ENCODE assay signal across 8 mouse cellular contexts in genomic region chr4:154897676-154898465, GRCm38 (mm10). TPM values are rescaled to one million over a fixed set of nuclear protein-coding genes. Genes with fewer than 3 reads are reported as not detected.
DNase-seq lines count a peak whose midpoint lies in the region; ATAC-seq lines count a peak whose summit lies in the region.

No protein-coding gene starts in this region.

- H3K4me1 ChIP-seq in heart, embryonic 10.5 days: peaks cover 13% of the 10 kb centered on the region
- peaks cover 11% of the 10 kb centered on the region for H3K4me1 ChIP-seq in limb, embryonic 11.5 days (ENCODE audit: control insufficient read depth, insufficient read depth, low read length)
- H3K4me1 ChIP-seq in stomach, embryonic 14.5 days (ENCODE audit: control insufficient read depth, insufficient read depth, low read length): peaks cover 12% of the 10 kb centered on the region; the same call in 1 of the 2 replicates

- peak overlapping the region; percentile 59 for H3K9ac ChIP-seq in limb, embryonic 11.5 days (ENCODE audit: low read length)
- H3K9ac ChIP-seq in stomach, embryonic 14.5 days (replicated peaks; ENCODE audit: low read depth, low read length): peak overlapping the region; percentile 32; the same call in 1 of the 2 replicates

- 70% methylated on average over 6 of the region's 6 CpGs for WGBS in heart, embryonic 10.5 days
- 71% methylated on average over 6 of the region's 6 CpGs for WGBS in limb, embryonic 11.5 days
- WGBS in stomach, embryonic 14.5 days: 57% methylated on average over 6 of the region's 6 CpGs

- H3K27me3 ChIP-seq in heart, embryonic 10.5 days (ENCODE audit: insufficient read depth, poor library complexity, severe bottlenecking): peaks cover 57% of the 10 kb centered on the region
- H3K27me3 ChIP-seq in limb, embryonic 11.5 days (ENCODE audit: control insufficient read depth, insufficient read depth, low read length): no peaks in the 10 kb centered on the region
- no peaks in the 10 kb centered on the region for H3K27me3 ChIP-seq in stomach, embryonic 14.5 days (ENCODE audit: control insufficient read depth, insufficient read depth, low read length)

- H3K27ac ChIP-seq in heart, embryonic 10.5 days: peak overlapping the region; percentile 80; the same call in 1 of the 2 replicates
- no peak overlapping the region for H3K27ac ChIP-seq in limb, embryonic 11.5 days (replicated peaks; ENCODE audit: low read depth, low read length)
- H3K27ac ChIP-seq in stomach, embryonic 14.5 days (ENCODE audit: low read length): no peak overlapping the region

- H3K9me3 ChIP-seq in heart, embryonic 10.5 days: no peaks in the 10 kb centered on the region
- H3K9me3 ChIP-seq in limb, embryonic 11.5 days (ENCODE audit: control insufficient read depth, low read length): no peaks in the 10 kb centered on the region
- no peaks in the 10 kb centered on the region for H3K9me3 ChIP-seq in stomach, embryonic 14.5 days (ENCODE audit: control insufficient read depth, low read depth, low read length)

- no peak for ATAC-seq in limb, embryonic 11.5 days (ENCODE audit: insufficient number of reproducible peaks, low FRiP score, low TSS enrichment, low read depth)
- ATAC-seq in stomach, embryonic 14.5 days (ENCODE audit: insufficient number of reproducible peaks, insufficient read depth, low FRiP score, low read depth): no peak
- ATAC-seq in megakaryocyte progenitor cell, adult 5-6 weeks (replicated peaks; ENCODE audit: poor library complexity): no peak

- DNase-seq in gastrocnemius, adult 18-20 months (ENCODE audit: low spot score): peak; percentile 79
- no peak for DNase-seq in gastrocnemius, postnatal 4 days (ENCODE audit: low spot score in 2 of 2)
- peak; percentile 55 for DNase-seq in cerebellum, adult 9-10 months
- DNase-seq in heart, embryonic 10.5 days (ENCODE audit: low spot score): no peak
- DNase-seq in limb, embryonic 11.5 days (ENCODE audit: low spot score): no peak
- DNase-seq in embryo, embryonic 9.5 days (ENCODE audit: extremely low spot score): no peak

- H3K4me2 ChIP-seq in limb, embryonic 11.5 days (ENCODE audit: low read depth, severe bottlenecking): peak overlapping the region; percentile 80
- peak overlapping the region; percentile 97 for H3K4me2 ChIP-seq in stomach, embryonic 14.5 days (replicated peaks; ENCODE audit: low read depth, low read length)

- peak overlapping the region; percentile 66 for H3K4me3 ChIP-seq in heart, embryonic 10.5 days
- H3K4me3 ChIP-seq in limb, embryonic 11.5 days (ENCODE audit: low read depth, low read length): peak overlapping the region; percentile 49
- H3K4me3 ChIP-seq in stomach, embryonic 14.5 days (ENCODE audit: low read depth, low read length): peak overlapping the region; percentile 50

- no peaks in the 10 kb centered on the region for H3K36me3 ChIP-seq in heart, embryonic 10.5 days
- H3K36me3 ChIP-seq in limb, embryonic 11.5 days (ENCODE audit: control insufficient read depth, insufficient read depth, low read length): no peaks in the 10 kb centered on the region
- H3K36me3 ChIP-seq in stomach, embryonic 14.5 days (ENCODE audit: control insufficient read depth, insufficient read depth, low read length): no peaks in the 10 kb centered on the region

RNA-seq across cellular contexts. Expression of gene Fam213b, which starts 1.1 kb away (rescaled TPM):
- 10 to 100 TPM; 69.5 to 73.0 TPM for total RNA-seq in gastrocnemius, adult 18-20 months (2021)
- 100 to 1,000 TPM; 100 to 112 TPM for total RNA-seq in gastrocnemius, postnatal 4 days (2021)
- 24.6 and 32.3 TPM in 2 replicates for polyA plus RNA-seq in heart, embryonic 10.5 days (2016; fragmentation: Nextera tagmentation; extraction: Ambion mirVana)
- 37.4 and 41.9 TPM in 2 replicates for polyA plus RNA-seq in limb, embryonic 11.5 days (2014; fragmentation: Nextera tagmentation; extraction: Ambion mirVana)
- polyA plus RNA-seq in stomach, embryonic 14.5 days (2014; fragmentation: Nextera tagmentation; extraction: Ambion mirVana): 40.1 and 42.5 TPM in 2 replicates
- 5.0 and 5.6 TPM in 2 replicates for total RNA-seq in megakaryocyte progenitor cell, adult 5-6 weeks (2015)
- total RNA-seq in megakaryocyte progenitor cell, adult 5-6 weeks (2017): 1.8 and 5.6 TPM in 2 replicates

RNA-seq across cellular contexts. Expression of gene Mmel1, which starts 28.5 kb away (rescaled TPM):
- not detected for total RNA-seq in gastrocnemius, adult 18-20 months (2021)
- total RNA-seq in gastrocnemius, postnatal 4 days (2021): under 1 TPM; 0.34 to 0.62 TPM
- polyA plus RNA-seq in heart, embryonic 10.5 days (2016; fragmentation: Nextera tagmentation; extraction: Ambion mirVana): 0.12 and 0.62 TPM in 2 replicates
- polyA plus RNA-seq in limb, embryonic 11.5 days (2014; fragmentation: Nextera tagmentation; extraction: Ambion mirVana): not detected in 2 replicates
- polyA plus RNA-seq in stomach, embryonic 14.5 days (2014; fragmentation: Nextera tagmentation; extraction: Ambion mirVana): 0.12 TPM in 1 of 2 replicates, not detected in the other
- not detected in 2 replicates for total RNA-seq in megakaryocyte progenitor cell, adult 5-6 weeks (2015)
- not detected in 2 replicates for total RNA-seq in megakaryocyte progenitor cell, adult 5-6 weeks (2017)

RNA-seq across cellular contexts. Expression of gene Tnfrsf14, which starts 30.5 kb away (rescaled TPM):
- 1 to 10 TPM; 1.3 to 1.9 TPM for total RNA-seq in gastrocnemius, adult 18-20 months (2021)
- total RNA-seq in gastrocnemius, postnatal 4 days (2021): 1 to 10 TPM; 3.2 to 4.3 TPM
- 1.6 and 2.6 TPM in 2 replicates for polyA plus RNA-seq in heart, embryonic 10.5 days (2016; fragmentation: Nextera tagmentation; extraction: Ambion mirVana)
- 0.77 and 1.3 TPM in 2 replicates for polyA plus RNA-seq in limb, embryonic 11.5 days (2014; fragmentation: Nextera tagmentation; extraction: Ambion mirVana)
- 1.2 and 2.9 TPM in 2 replicates for polyA plus RNA-seq in stomach, embryonic 14.5 days (2014; fragmentation: Nextera tagmentation; extraction: Ambion mirVana)
- total RNA-seq in megakaryocyte progenitor cell, adult 5-6 weeks (2015): 68.4 and 89.8 TPM in 2 replicates
- total RNA-seq in megakaryocyte progenitor cell, adult 5-6 weeks (2017): 58.3 and 68.2 TPM in 2 replicates

Comparison
In these comparisons a context has a peak if more than half of its experiments do, and no peak if none do; other contexts are left out.
1. DNase-seq: peak in gastrocnemius, adult 18-20 months (single experiment) and cerebellum, adult 9-10 months (single experiment); none in gastrocnemius, postnatal 4 days (0 of 2), heart, embryonic 10.5 days (single experiment), limb, embryonic 11.5 days (single experiment) and embryo, embryonic 9.5 days (single experiment).
2. RNA of gene Fam213b, which starts 1.1 kb away (total RNA-seq): 100 to 112 TPM in gastrocnemius, postnatal 4 days and 69.5 to 73.0 TPM in gastrocnemius, adult 18-20 months; 1.8 to 5.6 TPM in megakaryocyte progenitor cell, adult 5-6 weeks; every median in the first group is over 10 times any median in the second.
3. RNA of gene Tnfrsf14, which starts 30.5 kb away (total RNA-seq): 58.3 to 89.8 TPM in megakaryocyte progenitor cell, adult 5-6 weeks; 3.2 to 4.3 TPM in gastrocnemius, postnatal 4 days and 1.3 to 1.9 TPM in gastrocnemius, adult 18-20 months; every median in the first group is over 10 times any median in the second.
4. Peak in every context shown above with its lines, with median percentiles within 50 percentile points of each other: H3K4me3 ChIP-seq.